Mouse (Mus musculus): ENCODE data around the gene Cblc. TPM values are rescaled to one million over a fixed set of nuclear protein-coding genes. Genes with fewer than 3 reads are reported as not detected.

The Cblc gene
- total RNA-seq, 2 experiments from 2014 or later = 0.64 TPM; not detected in 1

DNA sequence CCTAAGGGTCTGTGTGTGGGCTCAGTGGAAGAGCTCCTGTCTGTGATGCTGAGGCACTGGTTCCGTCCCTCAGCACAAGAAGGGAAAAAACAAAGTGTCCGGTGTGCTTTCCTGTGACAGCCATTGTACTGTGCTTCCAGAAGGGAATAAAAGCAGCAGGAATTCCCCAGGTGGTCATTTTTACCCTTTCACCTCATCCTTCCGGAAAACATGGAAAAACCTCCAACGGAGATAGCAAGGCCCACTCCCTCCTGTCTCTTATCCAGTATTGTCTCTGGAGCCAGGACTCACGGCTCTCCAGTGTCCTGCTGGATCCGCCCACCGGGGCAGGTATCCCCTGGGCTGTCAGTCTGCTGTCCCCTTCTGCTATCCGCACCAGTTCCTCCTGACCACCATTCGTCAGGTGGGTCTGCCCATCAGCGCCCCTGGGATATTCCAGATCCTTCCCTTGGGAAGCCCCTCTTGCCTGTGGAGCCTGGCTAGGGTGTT is 62.4 kb downstream of the Cblc start:
- no peak for DNase-seq (ENCODE audit: low spot score in 2 of 2)

Other genes starting within 250 kb of the Cblc start
- 10 to 100 TPM; 72.8 to 73.6 TPM for gene Ppp1r37, start 233.7 kb downstream of the Cblc start, total RNA-seq (2021)
- gene Zfp296, start 219.5 kb downstream of the Cblc start, total RNA-seq (2021) = 1 to 10 TPM in 1 of 2 experiments, under 1 TPM in 1; 0.46 to 1.2 TPM
- gene Gemin7, start 219.2 kb downstream of the Cblc start, total RNA-seq (2021) = 10 to 100 TPM; 66.7 to 85.1 TPM
- gene Clasrp, start 192.3 kb downstream of the Cblc start, total RNA-seq (2021) = 10 to 100 TPM; 36.5 to 36.9 TPM
- 10 to 100 TPM; 31.9 TPM for gene Relb, start 167.4 kb downstream of the Cblc start, total RNA-seq (2021)
- gene Clptm1, start 131.8 kb downstream of the Cblc start, total RNA-seq (2021) = 100 to 1,000 TPM; 136 to 157 TPM
- gene Apoc2, start 118.9 kb downstream of the Cblc start, total RNA-seq (2021) = 1 to 10 TPM; 1.1 to 2.1 TPM
- under 1 TPM in 1 of 2 experiments, not detected in 1; 0.50 TPM for gene Gm44805, start 115.4 kb downstream of the Cblc start, total RNA-seq (2021)
- gene Apoc4, start 115.3 kb downstream of the Cblc start, total RNA-seq (2021) = 100 to 1,000 TPM in 1 of 2 experiments, 10 to 100 TPM in 1; 31.6 to 112 TPM
- gene Apoc1, start 104.1 kb downstream of the Cblc start, total RNA-seq (2021) = 100 to 1,000 TPM; 156 to 789 TPM
- gene Apoe, start 97.6 kb downstream of the Cblc start, total RNA-seq (2021) = 1,000 to 10,000 TPM; 1,225 to 1,306 TPM
- gene Tomm40, start 81.4 kb downstream of the Cblc start, total RNA-seq (2021) = 100 to 1,000 TPM; 123 to 126 TPM
- 100 to 1,000 TPM in 1 of 2 experiments, 10 to 100 TPM in 1; 76.9 to 105 TPM for gene Nectin2, start 46.3 kb downstream of the Cblc start, total RNA-seq (2021)
- gene Bcam, start 25.8 kb downstream of the Cblc start, total RNA-seq (2021) = 10 to 100 TPM; 43.2 to 53.2 TPM
- gene Bcl3, start 26.0 kb upstream of the Cblc start, total RNA-seq (2021) = 10 to 100 TPM; 21.9 to 34.8 TPM
- gene Gm19345, start 55.2 kb upstream of the Cblc start, total RNA-seq (2021) = not detected
- not detected for gene Ceacam16, start 64.5 kb upstream of the Cblc start, total RNA-seq (2021)
- not detected for gene Ceacam19, start 91.2 kb upstream of the Cblc start, total RNA-seq (2021)
- 10 to 100 TPM; 20.8 to 32.4 TPM for gene Pvr, start 124.4 kb upstream of the Cblc start, total RNA-seq (2021)
- gene Igsf23, start 153.9 kb upstream of the Cblc start, total RNA-seq (2021) = not detected
- not detected for gene Ceacam20, start 168.6 kb upstream of the Cblc start, total RNA-seq (2021)
- not detected for gene Nlrp9b, start 194.7 kb upstream of the Cblc start, total RNA-seq (2021)

Measured in adrenal gland, adult 18-20 months (tissue).